Mouse (Mus musculus) lung, postnatal 25 days (tissue): ENCODE results near the gene H2-Q10.
"Not testable (repeated sequence)": the region's sequence is repeated elsewhere in the genome, so short reads cannot be mapped to it uniquely, and the experiment has no call there.

Experiments used
- DNase-seq: peaks from one replicate; pipeline ENCODE4 v3.0.0; 2022; ENCODE audit warnings: low spot score

The H2-Q10 gene

DNA sequence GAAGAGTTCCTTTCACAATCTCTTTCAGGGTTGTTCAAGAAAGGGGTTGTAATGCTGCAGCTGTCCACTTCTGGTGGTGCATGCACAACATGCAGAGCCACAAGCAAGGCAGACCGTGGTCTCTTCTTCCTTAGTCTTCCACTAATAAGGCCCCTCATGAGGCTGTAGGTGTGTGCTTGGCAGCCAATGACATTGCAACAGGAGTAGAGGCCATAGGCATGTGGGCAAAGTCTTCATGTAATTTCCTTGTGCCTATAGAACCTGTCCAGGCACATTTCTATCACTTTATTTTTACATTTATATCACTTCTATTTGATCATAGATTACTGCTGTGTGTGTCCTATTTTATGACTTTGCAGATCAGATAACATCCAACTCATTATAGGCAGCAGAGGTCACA, 11.6 kb upstream of the H2-Q10 start:
- DNase-seq, result not testable (repeated sequence)

GRCm38 (mm10) chr17:35460513-35461341, 9.2 kb upstream of the H2-Q10 start:
- DNase-seq, result not testable (repeated sequence)

DNA sequence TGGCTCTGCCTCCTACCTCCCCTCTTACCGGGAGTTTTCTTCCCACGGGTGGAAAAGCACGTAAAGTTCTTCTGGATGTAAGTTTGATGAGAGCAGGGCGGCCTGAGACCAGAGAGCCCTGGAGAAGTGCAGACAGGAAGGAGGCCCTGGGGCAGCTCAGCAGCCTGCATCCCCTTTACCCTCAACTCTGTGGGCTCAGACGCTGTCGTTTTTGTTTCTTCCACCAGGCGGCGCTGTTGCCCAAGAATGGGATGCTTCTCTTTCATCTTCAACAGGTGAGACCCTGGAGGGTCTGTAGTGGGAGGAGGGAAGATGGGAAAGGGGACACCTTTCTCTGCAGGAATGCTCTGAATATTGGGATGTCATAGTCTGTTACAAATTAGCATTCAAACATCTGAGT, 4.2 kb upstream of the H2-Q10 start:
- DNase-seq, result not testable (repeated sequence)

DNA sequence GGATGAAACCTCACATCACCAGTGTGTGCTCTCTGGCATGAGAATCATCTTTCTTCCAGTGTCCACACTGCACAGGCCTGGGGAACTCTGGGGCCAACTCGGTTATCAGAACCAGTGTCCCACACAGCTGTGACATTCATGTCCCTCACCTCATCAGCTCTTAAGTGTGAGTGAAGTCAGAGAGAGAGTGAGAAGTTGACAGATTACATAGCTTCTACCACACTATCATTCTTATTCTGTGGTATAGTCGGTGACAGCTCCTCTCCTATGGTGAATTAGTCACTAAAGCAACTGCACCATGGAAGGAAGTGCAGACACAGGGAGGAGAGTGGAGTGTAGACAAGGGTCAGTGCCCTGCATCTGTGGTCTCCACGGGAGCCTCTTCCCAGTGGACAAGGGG, 953 bp upstream of the H2-Q10 start:
- DNase-seq, result not testable (repeated sequence)

GRCm38 (mm10) chr17:35484066-35484465, 14.2 kb downstream of the H2-Q10 start:
- peak; percentile 49 for DNase-seq

GRCm38 (mm10) chr17:35485702-35486101, 15.8 kb downstream of the H2-Q10 start:
- no peak for DNase-seq

GRCm38 (mm10) chr17:35486726-35487125, 16.8 kb downstream of the H2-Q10 start:
- DNase-seq, result no peak

- DNase-seq, result no peak
Measured at GRCm38 (mm10) chr17:35488041-35488440, 18.2 kb downstream of the H2-Q10 start.

- DNase-seq, result no peak
Measured at GRCm38 (mm10) chr17:35490320-35490719, 20.4 kb downstream of the H2-Q10 start.

DNA sequence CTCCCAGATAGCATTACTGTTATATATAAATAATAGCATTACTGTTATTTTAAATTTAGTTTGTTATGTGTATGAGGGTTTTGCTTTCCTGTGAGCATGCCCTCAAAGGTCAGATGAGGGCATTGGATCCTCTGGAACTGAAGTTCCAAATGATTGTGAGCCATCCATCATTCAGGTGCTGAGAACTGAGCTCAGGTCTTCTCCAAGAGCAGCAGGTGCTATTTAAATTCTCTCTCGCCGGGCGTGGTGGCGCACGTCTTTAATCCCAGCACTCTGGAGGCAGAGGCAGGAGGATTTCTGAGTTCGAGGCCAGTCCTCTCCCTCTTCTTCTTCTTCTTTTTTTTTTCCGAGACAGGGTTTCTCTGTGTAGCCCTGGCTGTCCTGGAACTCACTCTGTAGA, 27.2 kb downstream of the H2-Q10 start:
- DNase-seq, result no peak

GRCm38 (mm10) chr17:35502226-35502625, 32.3 kb downstream of the H2-Q10 start:
- DNase-seq, result no peak

DNA sequence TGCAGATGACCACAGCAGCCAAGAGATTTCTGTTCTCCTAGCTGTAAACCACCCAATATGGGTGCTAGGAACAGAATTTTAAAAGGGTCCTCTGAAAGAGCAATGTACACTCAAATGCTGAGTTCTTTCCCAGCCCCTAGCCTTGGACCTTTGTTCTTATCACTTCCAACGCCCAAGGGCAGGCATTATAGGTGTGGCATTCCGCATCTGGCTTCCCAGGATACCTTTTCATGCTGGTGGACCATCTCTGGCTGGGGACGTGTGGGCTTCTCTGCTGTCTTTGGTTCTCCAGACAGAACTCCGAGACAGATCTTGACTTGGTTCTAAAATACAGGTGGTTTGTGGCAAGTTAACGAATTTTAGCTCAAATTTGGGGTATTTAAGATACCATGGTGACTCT, 32.9 kb downstream of the H2-Q10 start:
- no peak for DNase-seq

- DNase-seq, result no peak
Measured at GRCm38 (mm10) chr17:35503849-35504248, 34.0 kb downstream of the H2-Q10 start.

GRCm38 (mm10) chr17:35504628-35505481, 35.0 kb downstream of the H2-Q10 start:
- no peak for DNase-seq

- DNase-seq, result no peak
Measured at GRCm38 (mm10) chr17:35505776-35506175, 35.9 kb downstream of the H2-Q10 start, which contains the start of gene Pou5f1. Pou5f1 (plus strand) TSS chr17:35506018.

GRCm38 (mm10) chr17:35506881-35507280, 37.0 kb downstream of the H2-Q10 start:
- DNase-seq, result no peak

DNA sequence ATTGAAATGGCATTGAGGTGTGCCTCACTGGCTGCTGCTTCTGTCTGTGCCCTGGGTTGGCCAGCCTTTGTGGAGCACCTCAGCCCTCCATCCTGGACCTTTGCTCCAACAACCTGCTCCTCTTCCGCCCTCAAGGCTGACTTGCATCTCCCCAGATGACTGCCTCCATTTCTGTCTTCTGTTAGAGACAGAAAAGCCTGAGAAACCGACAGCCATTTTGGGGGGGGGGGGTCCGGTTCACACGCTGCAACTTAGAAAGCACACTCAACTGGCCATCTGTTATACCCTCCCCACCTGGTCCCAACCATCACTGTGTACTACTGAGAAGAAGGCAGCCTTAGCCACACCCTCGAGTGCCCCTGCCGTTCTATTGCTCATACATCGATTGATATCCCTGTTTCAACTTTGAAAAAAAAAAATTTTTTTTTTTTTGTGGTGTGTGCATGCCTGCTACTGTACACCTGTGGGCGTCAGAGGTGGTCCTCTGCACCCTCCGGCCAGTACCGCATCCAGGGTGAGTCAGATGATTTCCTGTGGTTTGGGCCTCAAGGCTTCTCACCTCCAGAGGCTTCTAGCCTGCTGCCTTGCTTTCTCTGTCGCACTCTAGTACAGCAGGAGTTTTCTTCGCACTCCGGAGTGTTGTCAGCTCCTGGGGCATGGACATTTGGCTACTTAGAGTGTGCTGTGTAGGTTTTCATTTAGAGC, 37.8 kb downstream of the H2-Q10 start:
- DNase-seq, result no peak

DNA sequence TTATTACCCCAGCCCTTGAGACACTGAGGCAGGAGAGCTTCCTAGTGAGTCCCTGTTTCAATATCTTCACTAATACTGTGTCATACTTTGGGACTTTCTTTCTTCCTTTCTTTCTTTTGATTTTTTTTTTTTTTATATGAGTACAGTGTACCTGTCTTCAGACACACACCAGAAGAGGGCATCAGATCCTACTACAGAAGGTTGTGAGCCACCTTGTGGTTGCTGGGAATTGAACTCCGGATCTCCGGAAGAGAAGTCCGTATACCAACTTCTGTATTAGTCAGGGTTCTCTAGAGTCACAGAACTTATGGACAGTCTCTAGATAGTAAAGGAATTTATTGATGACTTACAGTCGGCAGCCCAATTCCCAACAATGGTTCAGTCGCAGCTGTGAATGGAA, 38.4 kb downstream of the H2-Q10 start:
- DNase-seq, result not testable (repeated sequence)

DNA sequence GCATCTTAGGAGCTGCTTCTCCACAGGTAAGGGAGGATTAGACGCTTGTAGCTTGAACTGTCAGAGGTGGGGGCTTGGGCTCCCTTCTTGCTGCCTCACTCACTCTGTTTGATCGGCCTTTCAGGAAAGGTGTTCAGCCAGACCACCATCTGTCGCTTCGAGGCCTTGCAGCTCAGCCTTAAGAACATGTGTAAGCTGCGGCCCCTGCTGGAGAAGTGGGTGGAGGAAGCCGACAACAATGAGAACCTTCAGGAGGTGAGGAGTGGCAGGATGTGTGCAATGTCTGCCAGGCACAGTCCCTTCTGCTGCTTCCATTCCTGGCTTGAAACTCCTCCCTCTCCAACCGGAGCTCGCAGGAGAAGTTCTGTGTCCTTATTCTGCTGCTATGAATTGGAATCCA, 39.4 kb downstream of the H2-Q10 start:
- DNase-seq, result peak; percentile 32

GRCm38 (mm10) chr17:35512916-35513626, 43.2 kb downstream of the H2-Q10 start:
- no peak for DNase-seq

GRCm38 (mm10) chr17:35513886-35514285, 44.0 kb downstream of the H2-Q10 start:
- peak; percentile 76 for DNase-seq

DNA sequence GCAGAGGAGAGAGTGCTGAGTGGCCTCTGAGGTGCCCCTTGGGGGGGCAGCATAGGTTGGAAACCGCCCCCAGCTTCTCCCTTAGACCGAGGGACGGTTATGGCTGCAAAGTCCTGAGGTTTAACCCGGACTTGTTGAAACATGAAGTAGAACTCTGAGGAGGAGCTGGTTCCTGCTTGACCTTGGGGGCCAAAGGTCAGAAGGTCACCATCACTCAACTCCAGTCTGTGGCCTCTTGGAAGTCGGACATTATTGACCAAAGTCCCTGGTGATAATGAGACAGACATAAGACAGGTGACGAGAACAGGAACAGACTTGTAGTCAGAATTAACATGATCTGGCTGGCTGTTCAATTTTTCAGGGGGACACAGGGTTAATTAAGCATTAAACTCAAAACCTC, 44.9 kb downstream of the H2-Q10 start:
- DNase-seq, result no peak
